Mouse (Mus musculus): Measurements from ENCODE around the gene Slc39a11. TPM values are rescaled to one million over a fixed set of nuclear protein-coding genes. Genes with fewer than 3 reads are reported as not detected.

The Slc39a11 gene
- polyA plus RNA-seq, 1 experiment = 14.7 TPM

GRCm38 (mm10) chr11:113196234-113197007 lies 453.5 kb downstream of the Slc39a11 start:
- TF ChIP-seq CTCF (IDR thresholded peaks at IDR 0.05; ENCODE audit: control insufficient read depth, insufficient read depth, low read length) (no peak), POLR2A (IDR thresholded peaks at IDR 0.05; ENCODE audit: borderline replicate concordance, control insufficient read depth, low read depth, low read length) (no peak)
- H3K4me1 ChIP-seq (ENCODE audit: control insufficient read depth, insufficient read depth, low read length) = no peaks in the 10 kb centered on the region
- WGBS = 83% methylated on average over 19 of the region's 19 CpGs
- H3K4me3 ChIP-seq (replicated peaks; ENCODE audit: control insufficient read depth, low read depth, low read length) = no peak overlapping the region
- no peak overlapping the region for H3K27ac ChIP-seq (ENCODE audit: control insufficient read depth, insufficient read depth, low read depth, low read length, poor library complexity)

Other genes with a start within 250 kb of the Slc39a11 start
- gene Sstr2, start 30.7 kb downstream of the Slc39a11 start, polyA plus RNA-seq (2011; ENCODE audit: insufficient read depth, insufficient read length, low replicate concordance, missing spikeins) = not detected in 2 replicates
- gene Cog1, start 910 bp downstream of the Slc39a11 start, polyA plus RNA-seq (2011; ENCODE audit: insufficient read depth, insufficient read length, low replicate concordance, missing spikeins) = 31.3 and 57.0 TPM in 2 replicates
- 26.2 and 35.2 TPM in 2 replicates for gene Fam104a, start 34.1 kb upstream of the Slc39a11 start, polyA plus RNA-seq (2011; ENCODE audit: insufficient read depth, insufficient read length, low replicate concordance, missing spikeins)
- 8.0 and 8.4 TPM in 2 replicates for gene D11Wsu47e, start 34.3 kb upstream of the Slc39a11 start, polyA plus RNA-seq (2011; ENCODE audit: insufficient read depth, insufficient read length, low replicate concordance, missing spikeins)
- not detected in 2 replicates for gene Cpsf4l, start 59.9 kb upstream of the Slc39a11 start, polyA plus RNA-seq (2011; ENCODE audit: insufficient read depth, insufficient read length, low replicate concordance, missing spikeins)
- 8.6 and 9.5 TPM in 2 replicates for gene Cdc42ep4, start 101.8 kb upstream of the Slc39a11 start, polyA plus RNA-seq (2011; ENCODE audit: insufficient read depth, insufficient read length, low replicate concordance, missing spikeins)